Comparison of ENCODE assay signal across 19 mouse cellular contexts in genomic region chr14:11063594-11063993, GRCm38 (mm10).
"Had no signal": no experiment of that assay in that cellular context is flagged by ENCODE, and none has a peak within 500 bp of the region (broad histone marks: within the 10 kb centered on the region; RNA-seq: fewer than 3 reads in every experiment).

No protein-coding gene starts in this region.

- H3K36me3 ChIP-seq: limb, embryonic 15.5 days; neural tube, embryonic 13.5 days; stomach, embryonic 15.5 days had no signal

- H3K4me1 ChIP-seq: limb, embryonic 15.5 days; neural tube, embryonic 13.5 days; stomach, embryonic 15.5 days had no signal

- DNase-seq: kidney, adult 9 months; kidney, postnatal 4 days; left cerebral cortex, postnatal 4 days; liver, postnatal 0 days; lung, embryonic 14.5 days; midbrain, embryonic 14.5 days; retina, postnatal 1 day; right cerebral cortex, postnatal 25 days; spleen, adult 18-20 months; thymus, postnatal 25 days had no signal

- H3K27me3 ChIP-seq: limb, embryonic 15.5 days; neural tube, embryonic 13.5 days; stomach, embryonic 15.5 days had no signal

- ATAC-seq: intestine, postnatal 0 days; liver, postnatal 0 days; lung, postnatal 0 days had no signal

- H3K4me2 ChIP-seq: limb, embryonic 15.5 days; liver, embryonic 11.5 days; lung, embryonic 14.5 days; neural tube, embryonic 13.5 days; stomach, embryonic 15.5 days had no signal

- H3K9me3 ChIP-seq: limb, embryonic 15.5 days; neural tube, embryonic 13.5 days; stomach, embryonic 15.5 days had no signal

- H3K4me3 ChIP-seq: limb, embryonic 15.5 days; myocyte; neural tube, embryonic 13.5 days; stomach, embryonic 15.5 days had no signal

- H3K9ac ChIP-seq: limb, embryonic 15.5 days; liver, embryonic 14.5 days; liver, postnatal 0 days; lung, embryonic 14.5 days; neural tube, embryonic 13.5 days; stomach, embryonic 15.5 days had no signal

- H3K27ac ChIP-seq: limb, embryonic 15.5 days; liver, embryonic 14.5 days; macrophage; neural tube, embryonic 13.5 days; stomach, embryonic 15.5 days had no signal
